Mouse (Mus musculus) kidney, postnatal 10 days (tissue): Measurements from ENCODE around the gene Dnah3.

ENCODE experiments used
- DNase-seq: peaks from one replicate; pipeline ENCODE4 v3.0.0; 2021; ENCODE audit warnings: mixed read lengths

The Dnah3 gene

DNA sequence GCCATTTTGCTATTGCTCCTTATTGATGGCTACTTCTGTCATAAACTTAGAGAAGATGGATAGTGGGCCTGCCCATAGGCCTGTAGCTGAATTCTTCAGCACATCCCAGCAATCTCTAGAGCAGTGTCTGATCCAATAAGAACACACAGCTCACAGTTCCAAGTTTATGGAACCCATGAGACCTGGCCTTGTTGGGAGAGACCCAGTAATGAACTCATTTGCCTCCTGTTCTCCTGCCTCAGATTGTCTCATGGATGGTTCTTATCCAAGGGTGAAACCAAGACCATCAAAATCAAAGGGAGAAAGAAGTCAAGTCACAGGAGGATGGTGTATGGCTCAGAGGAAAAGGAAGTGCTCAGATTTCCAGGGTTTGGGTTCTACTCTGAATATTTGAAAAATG is 44.6 kb downstream of the Dnah3 start:
- no peak for DNase-seq

DNA sequence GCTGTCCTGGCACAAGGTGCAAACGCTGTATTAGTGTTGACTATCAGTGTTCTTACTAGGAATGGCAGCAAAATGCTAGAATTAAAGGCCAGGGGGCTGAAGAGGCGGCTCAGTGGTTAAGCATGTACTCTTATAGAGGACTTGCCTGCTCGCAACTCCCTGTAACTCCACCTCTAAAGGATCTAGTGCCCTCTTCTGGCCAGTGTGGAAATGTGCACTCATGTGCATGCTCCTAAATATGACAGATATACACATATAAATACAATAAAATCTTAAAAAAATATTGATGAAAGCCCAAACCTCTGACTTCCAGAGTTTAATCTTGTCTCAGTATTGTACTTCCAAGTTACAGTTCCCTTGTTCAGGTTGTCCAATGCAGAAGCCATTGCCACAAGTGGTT is 51.1 kb downstream of the Dnah3 start:
- DNase-seq, result no peak

DNA sequence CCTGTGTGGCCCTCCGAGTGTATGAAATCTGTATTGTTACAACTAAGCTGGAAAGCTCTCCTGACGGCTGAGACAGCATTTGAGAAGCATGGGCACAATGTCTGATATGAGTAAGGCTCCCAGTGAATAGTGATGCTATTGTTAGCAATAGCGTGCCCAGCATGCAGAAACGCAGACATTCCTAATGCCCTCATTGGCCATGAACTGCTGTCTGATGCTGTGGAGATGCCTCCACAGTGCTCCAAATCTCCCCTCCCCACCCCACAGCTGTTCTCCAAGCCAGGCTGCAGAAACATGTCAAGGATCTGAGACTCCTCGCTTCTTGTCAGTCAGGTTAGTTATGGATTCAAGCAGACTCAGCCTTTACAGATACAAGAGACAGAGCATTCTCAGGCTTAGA is 58.7 kb downstream of the Dnah3 start:
- no peak for DNase-seq

DNA sequence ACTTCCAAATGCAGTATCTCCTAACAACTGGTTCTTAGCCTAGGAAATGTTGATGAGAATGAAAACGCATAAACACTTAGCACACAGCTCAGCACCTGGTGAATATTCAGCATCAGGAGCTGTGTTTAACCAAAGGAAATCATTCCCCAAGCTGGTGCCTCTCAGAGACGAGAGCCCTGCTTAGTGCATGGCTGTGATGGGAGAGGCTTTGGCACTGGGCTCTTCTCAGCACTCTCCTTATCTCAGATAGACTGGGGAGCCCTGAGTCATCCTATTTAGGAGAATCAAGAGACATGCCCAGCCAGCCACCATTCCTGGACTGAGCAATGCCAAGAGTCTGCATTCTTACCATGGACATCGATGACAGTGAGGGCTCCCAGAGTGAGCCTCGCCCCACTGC is 60.1 kb downstream of the Dnah3 start:
- DNase-seq, result no peak

DNA sequence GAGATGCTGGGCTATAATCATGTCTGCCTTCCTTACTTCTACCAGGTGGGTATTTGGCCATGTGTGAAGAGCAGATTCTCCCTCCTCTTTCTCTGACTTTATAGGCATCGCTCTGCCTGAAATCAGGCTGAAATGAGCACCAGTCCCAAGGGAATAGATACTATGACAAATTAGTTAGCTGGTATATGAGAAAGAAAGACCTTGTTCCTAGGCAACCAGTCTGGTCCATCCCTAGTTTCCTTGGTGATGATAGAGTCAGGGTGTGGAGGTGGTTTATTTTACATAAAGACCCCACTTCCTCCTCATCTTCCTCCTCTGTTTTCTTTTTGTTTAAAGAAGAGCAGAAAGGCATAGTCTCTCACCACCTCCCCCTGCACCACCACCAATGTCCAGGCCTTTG is 60.5 kb downstream of the Dnah3 start:
- DNase-seq, result no peak

DNA sequence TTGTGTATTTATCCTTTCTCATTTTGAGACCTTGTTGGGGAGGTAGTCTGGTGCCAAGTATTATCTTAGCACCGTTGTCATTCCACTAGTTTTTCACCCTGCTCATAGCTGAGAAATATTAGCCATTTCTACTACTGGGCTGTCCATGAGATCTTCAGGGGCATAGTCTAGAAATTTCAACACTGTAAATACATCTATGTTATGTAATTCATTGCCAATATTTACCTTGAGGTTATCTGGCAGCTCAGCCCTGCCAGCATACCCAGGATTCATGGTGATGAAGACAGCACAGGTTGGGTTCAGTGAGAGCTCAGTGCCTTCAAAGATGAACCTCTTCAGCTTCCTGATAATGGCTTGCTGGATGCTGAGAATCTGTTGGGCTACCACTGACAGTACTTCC is 66.4 kb downstream of the Dnah3 start:
- DNase-seq, result no peak

DNA sequence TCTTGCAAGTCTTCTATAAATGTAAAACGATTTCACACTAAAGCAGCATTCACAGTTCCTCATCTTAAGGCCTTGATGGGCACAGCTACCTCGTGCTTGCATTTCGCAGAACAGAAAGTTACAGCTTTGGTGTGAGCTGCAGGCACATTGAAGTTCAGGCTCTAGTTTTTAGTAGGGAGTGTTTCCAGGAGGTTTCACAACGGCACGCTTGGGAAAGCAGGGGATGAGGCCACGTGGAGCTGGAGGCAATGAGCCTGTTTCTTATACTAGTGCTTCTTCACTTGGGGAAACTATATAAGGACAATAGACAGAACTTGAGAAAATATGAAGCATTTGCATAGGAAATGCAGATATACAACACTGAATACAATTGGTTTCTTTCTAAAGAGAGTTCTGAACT is 98.0 kb downstream of the Dnah3 start:
- DNase-seq, result no peak

DNA sequence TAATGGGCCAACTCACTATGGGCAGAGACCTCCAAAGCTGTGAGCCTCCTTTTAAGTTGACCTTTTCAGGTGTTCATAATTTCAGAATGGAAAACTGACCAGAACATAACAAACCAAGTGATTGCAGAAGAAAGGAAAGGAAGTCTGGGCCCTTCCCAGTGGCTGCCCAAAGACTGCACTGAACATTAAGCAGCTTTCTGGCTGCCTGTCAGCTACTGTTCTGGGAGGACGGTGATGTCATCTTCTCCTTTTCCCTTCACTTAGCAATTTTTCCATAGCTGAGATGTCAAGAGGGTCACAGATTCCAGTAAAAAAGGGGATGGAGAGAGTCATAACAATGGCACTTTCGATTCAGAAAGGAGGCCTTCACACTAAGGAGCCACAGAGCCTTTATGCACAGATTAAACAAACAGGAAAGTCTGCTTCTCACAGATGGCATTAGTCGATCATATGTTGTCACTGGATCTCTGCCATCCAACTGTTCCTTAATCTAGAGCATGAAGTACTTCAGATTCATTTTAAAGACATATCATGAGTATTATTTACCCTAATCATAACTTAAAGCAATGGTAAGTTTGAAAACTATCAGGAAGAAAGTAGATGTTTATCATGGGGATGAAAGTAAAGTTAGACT is 109.7 kb downstream of the Dnah3 start:
- DNase-seq, result no peak

DNA sequence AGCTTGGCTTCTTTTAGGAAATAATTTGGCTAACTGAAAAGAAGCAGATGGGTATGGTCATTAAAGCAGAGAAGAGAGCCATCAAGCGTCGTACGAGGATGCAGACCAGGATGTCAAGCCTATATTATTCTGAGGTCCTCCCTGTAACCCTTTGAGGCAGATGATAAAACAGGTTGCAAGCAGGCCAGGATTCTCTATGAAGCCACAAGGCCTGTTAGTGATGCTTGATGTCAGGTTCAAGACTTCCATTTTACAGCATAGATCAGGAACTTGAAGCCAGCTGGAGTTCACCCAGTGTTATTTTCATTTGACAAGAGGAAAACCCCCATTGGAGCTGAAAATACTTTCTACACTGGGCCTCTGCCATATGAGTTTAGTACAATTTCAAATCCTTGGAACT is 114.9 kb downstream of the Dnah3 start:
- DNase-seq, result no peak

DNA sequence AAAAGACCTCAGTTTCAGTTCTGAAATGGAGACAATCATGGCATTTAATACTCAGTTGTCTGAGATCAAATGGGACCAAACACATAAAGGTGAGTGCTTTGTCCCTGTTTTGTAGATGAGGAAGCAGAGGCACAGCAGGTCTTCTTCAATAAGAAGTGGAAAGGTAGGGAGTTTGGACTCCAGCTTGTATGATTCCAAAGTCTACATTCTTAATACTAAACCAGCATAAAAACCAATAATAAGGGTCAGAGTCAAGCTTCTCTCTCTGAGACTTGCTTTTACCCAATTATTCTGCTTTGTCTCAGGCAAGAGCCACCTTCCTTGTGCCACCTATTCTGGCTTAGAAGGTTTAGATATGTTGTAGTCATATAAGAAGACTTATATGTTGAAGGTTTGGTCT is 116.5 kb downstream of the Dnah3 start:
- DNase-seq, result no peak

DNA sequence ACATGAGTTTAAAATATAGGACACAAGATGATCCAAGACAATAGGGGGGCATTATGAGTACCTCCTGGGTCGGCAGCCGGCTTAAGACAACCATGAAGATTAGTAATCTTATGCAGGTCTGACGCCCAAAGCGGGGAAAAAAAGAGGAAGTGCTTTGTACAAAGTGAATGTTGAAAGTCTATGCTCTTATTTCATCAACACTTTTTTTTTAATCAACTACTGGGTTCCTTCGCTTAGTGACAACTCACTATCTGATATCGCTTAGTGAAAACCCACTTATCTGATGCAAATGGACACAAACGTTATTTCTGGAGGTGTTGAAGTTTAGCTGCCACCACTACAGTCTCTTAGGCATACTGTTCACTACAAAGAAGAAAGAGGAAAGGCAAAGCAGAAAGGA is 117.5 kb downstream of the Dnah3 start:
- no peak for DNase-seq

DNA sequence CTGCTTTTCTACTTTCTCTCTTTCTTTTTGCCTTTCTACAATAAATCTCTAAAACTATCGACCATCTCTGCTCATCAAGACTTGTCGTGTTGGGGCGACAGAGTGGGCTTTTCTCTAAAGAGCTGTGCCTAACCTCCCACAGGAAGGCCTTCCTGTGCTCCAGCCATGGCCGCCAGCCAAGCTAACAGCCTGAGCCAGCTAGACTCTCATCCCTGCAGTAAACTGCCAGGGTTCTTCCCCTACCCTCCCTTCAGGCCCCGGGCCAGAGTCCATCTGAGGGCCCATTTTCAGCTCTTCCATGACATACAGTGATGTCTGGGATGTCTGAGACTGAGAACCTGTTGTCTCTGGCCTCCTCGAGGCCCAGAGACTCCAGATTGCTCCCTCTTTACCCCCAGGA is 118.8 kb downstream of the Dnah3 start:
- peak; percentile 57 for DNase-seq

DNA sequence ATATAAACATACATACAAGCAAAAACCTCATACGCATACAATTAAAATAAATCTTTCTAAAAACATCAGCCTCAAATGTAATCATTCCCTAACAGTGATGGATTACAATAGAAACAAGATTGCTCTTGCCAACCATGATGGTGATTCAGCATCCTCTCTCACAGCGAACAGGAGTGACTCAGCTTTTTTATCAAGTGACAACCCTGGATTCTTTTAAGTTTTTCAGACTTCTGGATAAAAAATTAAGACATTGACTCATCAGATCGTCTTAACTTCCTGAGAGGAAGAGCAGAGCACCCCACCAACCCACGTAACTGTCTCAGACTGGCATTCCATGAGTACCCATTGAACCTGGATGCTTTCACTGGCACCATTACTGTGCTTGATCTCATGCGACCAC is 120.9 kb downstream of the Dnah3 start:
- DNase-seq, result no peak

DNA sequence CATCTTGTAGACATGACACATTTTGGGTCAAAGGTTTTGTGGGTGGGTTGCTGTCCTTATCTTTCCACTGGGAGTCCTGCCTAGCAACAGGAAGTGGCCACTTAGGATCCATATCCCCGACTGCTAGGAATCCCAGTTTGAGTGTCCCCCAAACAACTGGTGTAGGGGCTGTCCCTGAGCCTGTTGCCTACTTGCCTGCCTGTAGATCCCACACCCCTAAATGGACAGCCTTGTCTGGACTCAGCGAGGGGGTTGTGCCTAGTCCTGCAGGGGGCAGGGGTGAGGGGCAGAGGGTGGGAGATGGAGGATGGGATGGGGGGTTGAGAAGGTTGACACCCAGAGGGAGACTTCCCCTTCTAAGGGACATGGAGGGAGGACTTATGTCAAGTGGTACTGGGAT is 125.8 kb downstream of the Dnah3 start:
- DNase-seq, result no peak

DNA sequence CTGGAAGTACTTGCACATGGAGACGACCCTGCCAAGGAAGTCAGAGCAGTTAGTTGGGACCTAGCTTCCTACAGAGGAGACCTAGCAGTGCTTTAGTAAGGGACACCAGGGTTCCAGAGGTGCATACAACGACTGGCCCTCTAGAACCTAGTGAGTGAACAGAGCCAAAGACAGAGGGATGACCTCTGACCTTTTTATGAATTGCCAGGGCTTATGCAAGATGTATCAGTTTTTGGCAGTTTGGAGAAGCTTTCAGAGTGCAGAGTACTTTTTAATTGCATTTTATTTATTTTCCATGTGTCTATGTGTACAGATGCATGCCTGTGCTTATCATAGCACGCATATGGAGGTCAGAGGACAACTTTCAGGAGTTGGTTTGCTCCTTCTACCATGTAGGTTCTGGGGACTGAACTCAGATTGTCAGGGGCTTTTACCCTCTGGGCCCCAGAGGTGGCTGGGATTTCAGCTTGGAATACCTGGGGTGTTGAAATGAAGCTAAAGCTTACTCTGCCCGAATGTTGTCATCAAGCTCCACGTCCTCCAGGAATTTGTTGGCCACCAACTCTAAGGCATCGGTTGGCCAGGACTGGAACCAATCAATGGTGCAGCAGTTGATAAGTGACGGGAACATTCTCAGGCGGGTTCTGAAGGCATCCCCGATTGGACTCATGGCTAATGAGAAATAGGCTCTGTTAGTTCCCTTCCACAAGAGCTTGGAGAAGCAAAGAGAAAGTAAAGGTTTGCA is 129.3 kb downstream of the Dnah3 start:
- DNase-seq, result no peak

DNA sequence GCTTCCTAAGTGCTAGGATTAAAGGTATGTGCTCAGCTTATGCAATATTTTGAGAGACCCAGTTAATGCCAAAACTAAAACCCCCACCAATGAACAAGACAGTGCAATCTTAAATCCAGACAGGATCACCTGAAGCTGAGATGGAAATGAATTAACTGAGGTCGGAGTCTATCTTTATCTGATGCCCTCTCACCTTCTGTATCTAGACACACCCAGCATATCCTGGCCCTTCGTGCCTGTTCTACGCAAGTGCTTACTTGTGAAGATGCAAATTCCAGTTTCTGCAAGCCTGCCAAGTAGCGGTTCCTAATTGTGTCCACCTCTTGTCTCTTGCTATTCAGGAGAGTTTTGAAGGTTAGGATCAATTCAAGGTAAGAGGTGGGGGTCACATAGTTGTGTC is 129.9 kb downstream of the Dnah3 start:
- DNase-seq, result no peak

DNA sequence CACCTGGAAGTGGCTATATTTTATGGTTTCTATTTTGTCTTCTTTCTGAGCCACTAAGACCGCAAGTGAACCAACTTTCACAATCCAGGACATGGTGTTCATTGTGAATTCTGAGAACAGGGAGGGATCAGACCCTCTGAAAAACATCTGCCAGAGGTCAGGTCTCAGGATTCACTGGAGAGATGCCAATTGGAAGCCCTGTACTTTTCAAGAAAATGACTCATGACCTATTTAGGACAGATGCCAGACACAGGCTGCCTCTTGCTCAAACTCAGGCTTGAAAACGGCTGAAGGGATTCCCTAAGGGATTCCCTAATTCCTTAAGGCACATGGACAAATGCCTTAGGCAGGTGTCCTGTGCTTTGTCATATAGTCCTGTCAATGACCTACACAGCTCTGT is 134.0 kb downstream of the Dnah3 start:
- peak; percentile 26 for DNase-seq

DNA sequence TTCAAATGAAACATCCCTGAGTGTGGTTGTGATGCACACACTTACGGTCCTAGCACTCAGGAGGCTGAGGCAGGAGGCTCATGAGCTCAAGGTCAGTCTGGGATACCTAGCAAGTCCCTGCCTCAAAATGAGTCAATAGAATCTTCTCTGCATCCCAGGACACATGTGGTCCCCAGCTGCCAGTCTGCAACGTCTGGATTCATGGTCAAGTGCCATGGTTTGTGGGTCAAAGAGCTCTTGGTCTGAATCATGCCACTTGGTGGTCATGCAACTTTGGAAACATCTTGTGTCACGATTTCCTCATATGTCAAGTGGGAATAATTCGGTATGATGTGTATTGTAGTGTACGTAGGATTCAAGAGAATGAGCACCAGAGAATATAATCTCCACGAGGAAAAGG is 134.5 kb downstream of the Dnah3 start:
- DNase-seq, result no peak

DNA sequence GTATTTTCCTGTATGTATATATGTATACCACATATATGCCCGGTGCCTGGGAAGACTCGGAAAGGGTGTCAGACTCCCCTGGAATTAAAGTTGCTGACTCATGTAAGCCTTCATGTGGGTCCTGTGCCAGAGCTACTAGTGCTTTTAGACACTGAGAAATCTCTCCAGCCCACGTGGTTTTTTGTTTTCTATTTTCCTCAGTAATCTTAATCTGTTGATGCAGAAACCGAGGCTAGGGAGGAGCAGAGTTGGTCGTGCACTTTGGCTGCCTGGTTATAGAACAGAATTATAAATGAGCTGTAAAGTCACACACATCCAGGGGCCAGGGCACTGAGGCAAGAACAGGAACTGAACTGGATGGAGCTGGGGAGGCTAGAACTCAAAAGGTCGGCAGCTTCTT is 135.1 kb downstream of the Dnah3 start:
- DNase-seq, result peak; percentile 21

DNA sequence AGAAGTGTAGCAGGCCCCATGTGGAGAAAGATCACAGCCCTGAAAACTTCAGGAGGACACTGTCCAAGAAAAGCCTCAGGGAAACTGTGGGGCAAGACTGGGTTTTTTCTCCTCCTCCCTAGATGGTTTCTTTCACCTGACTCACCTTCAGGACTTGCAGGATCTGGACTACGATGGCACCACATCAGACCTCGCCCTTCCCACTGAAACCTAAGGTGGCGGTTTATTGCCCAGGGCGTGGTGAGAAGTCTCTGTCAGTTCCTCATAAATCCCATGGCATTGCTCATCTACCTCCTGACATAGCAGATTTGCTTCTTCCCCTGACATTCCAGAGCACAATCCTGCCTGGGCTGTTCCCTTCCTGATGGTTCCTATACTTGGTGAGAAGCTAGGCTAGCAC is 135.6 kb downstream of the Dnah3 start:
- no peak for DNase-seq

DNA sequence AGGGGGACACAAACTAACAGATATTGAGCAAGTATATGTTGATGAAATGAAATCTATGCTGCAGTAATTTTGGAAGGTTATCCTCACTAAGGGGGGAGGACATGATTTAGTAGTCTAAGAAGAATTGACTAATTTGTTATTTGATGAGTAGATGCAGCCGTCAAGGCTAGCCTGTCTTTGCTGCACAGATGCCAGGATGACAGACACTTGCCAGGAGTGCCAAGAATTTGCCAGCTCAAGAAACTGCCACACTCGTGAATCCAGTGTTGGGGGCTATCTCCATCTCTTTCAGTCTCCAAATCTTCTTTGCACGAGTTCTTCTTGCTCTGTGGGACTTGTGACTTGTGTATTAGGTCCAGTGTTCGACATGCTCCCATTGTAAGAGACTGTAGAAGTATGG is 136.0 kb downstream of the Dnah3 start:
- DNase-seq, result no peak

DNA sequence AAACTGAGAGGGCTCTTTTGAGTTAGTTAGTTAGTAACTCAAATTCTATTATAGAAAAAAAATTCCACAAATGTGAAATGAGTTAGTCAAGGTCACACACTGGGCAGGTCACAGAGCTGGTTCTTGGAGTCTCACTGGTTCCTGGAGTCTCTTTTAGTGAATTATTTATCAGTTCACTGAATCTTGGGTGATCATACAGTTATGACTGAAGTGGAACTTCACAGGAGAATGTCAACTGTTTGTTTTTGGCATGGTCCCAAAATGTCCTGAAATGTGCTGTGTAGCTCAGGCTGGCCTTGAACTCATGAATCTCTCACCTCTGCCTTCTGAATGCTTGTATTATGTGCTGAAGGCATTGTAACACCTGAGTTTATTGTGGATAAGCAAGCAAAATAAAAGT is 137.7 kb downstream of the Dnah3 start:
- peak; percentile 9 for DNase-seq

DNA sequence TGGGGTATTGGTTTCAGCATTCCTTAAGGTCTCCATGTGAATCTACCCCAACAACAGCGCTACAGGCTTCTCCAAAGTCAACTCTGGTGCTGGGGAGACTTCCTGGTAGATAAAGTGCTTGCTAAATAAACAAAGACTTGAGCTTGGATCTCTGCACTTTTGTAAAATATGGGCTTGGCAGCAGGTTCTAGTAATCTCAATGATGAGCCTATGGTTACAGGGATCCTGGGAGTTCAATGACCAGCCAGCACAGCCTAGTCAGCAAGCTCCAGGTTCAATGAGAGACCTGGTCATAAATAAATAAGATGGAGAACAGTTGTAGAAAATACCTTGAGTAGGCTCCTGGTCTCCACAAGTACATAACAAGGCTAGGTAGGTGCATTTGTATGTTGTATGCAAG is 141.0 kb downstream of the Dnah3 start:
- DNase-seq, result no peak

DNA sequence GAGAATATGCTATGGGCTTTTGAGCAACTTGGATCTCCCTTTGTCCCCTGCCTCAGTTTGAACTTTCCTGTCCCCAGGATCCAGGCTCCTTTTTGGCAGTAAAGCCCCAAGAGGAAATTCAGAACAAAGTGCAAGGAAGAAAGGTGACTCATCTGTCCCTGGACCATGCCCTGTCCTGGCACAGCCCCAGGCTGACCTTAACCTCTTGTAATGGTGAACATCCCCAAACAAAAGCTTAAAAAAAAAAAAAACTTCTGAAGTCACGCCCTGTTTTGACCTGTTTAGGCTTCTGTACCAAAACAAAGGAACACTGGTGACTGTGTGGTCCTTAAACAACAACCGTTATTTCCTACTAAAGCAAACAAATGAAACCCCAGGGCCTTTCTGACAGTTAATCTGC is 153.5 kb downstream of the Dnah3 start:
- DNase-seq, result peak; percentile 62

DNA sequence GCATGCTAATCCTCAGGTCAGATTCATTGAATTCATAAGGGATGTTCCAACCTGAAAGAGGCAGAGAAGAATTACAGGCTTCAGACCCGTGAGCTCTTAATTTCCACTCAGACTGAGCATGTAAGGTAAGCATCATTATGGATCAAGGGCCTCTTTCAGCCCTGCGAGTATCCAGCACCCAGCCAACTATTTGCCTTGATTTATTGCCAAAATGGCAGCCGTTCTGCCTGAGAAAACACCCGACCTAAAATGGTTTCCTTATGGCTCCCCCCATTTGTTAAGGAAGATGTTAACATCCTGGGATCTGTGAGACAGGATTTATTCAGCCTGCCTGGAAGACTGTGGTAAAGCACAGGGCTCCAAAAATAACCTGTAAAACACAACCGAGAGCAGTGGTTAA is 158.0 kb downstream of the Dnah3 start:
- no peak for DNase-seq
